Mouse (Mus musculus) liver, adult 2 months (tissue): ENCODE results near the gene Lcn5.
A peak's percentile ranks its signal among the peaks of the same experiment; 100 is the strongest.

Experiments
- CTCF ChIP-seq: fragments of 200-500 bp; IDR thresholded peaks from 2 replicates; pipeline ENCODE4 v1.5.1; 2011; ENCODE audit warnings: low read depth, low read length, control low read depth
- POLR2A ChIP-seq: fragments of 200-500 bp; IDR thresholded peaks from 2 replicates; pipeline ENCODE4 v1.6.1; 2011; ENCODE audit warnings: low read length, control low read depth; ENCODE audit not compliant: insufficient read depth; ENCODE audit errors: extremely low read depth

DNA sequence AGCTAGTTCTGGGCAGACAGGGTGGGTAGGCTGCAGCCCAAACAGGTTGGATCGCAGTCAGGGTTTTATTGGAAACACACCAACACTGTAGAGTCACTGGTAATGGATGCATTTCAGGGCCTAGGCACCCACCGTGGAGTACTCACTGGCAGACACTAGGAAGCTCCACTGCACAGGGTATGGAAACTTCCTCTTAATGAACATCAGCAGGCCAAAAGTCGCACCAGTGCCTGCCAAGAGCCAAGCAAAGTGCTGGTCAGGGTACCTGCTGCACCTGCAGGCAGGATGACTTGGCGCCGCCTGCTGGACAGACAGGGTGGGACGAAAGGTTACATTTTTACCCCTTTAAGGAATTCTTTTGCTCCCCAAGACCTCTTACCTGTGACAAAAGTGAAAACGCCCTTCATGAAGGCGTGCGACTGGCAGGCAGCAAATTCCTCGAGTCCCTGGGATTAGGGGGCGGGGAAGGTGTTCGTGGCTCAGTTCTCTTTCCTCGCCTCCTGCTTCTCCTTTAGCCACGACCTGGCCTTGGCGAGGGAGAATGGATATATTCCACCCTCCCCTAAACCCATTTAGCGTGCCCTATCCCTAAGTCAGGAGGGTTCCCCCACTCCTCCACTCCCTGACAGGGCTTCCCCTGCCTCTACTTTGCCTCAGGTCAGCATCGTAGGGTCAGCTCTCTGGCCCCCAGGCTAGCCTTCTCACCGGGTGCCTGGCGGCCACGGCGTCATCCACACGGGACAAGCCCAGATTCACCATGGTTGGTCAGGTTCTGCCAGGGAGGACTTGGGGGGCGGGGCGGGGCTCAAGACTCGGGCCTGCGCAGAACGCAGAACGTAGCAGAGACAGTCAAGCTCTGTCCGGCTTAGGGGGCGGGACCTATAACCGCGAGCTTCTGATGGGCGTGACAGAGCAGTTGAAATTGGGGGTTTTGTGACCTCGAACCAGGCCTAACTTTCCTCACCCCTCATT is 36.2 kb upstream of the Lcn5 start, which contains the start of gene Tmem141:
- TF ChIP-seq CTCF (peak; percentile 89), POLR2A (peak; percentile 74)
